Mouse (Mus musculus): ENCODE results near the gene Smco2.

Gene Smco2

DNA sequence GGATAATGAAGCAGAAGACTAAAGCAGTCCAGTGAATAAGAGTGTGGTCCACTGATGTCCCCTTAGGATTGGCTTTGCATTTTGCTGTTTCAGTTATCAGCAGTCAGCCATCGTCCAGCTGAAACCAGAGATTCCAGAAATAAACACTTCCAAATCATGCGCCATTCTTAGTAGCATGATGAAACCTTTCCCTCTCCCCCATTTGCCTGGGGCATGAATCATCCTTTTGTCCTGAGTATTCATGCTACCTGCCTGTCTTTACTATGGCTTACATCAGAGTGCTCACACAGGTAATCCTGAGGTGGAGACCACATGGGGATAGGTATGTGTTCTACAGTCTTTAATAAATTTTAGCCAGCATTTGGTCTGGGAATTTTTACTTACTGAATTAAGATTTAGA lies 49.7 kb downstream of the Smco2 start:
- DNase-seq (ENCODE audit: low spot score in 2 of 2), result no peak

DNA sequence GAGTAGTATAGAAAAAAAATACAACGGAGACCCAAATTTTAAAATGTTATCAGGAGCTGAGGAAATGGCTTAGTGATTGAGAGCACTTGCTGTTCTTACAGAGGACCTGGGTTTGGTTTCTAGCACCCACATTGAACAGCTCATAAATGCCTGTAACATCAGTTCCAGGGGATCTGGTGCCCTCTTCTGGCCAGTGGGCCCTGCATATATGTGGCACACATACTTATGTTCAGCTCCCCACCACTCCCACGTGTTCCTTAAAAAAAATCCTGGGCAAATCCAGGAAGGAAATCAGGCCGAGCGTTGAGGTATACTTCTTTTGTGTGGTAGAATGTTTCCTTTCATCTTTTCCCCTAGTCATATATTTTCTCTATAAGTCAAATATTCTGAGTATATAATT lies 52.0 kb downstream of the Smco2 start:
- no peak for DNase-seq (ENCODE audit: low spot score in 2 of 2)

DNA sequence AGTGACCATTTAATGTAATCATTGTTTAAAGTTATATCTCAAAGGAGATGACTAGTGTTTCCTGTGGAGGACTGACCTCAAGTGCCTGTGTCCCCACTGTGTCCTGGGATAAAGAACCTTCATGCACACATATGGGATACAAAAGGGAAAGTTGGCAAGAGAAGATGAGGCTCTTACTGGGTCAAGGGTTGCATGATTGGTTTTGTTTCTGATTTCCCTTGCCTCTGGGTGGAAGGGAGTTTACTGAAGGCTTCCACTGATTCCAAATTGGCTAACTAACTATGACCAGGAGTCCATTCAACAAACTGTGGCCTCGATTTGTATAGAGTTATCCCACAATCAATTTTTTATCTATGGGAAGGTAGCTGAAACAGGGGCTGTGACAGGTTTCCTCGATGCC lies 53.7 kb downstream of the Smco2 start:
- no peak for DNase-seq (ENCODE audit: low spot score in 2 of 2)

DNA sequence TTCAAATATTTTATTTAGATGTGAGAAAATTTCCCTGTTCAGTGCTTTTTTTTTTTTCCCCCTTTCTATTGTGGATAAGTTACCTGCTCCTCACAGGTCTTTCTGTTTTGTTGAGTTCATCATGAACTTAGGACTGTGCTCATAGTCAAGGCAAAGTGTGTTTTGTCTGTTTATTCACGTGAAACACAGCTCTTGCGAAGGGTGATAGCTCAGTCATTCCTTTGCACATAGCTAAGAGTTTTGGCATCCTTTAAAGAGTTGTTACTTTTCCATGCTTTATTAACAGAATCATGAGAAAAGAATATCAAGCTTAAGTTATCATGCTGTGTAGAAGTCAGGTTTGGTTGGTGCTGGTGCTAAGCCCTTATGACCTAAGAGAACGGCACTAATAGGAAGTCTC lies 54.8 kb downstream of the Smco2 start:
- no peak for DNase-seq (ENCODE audit: low spot score in 2 of 2)

DNA sequence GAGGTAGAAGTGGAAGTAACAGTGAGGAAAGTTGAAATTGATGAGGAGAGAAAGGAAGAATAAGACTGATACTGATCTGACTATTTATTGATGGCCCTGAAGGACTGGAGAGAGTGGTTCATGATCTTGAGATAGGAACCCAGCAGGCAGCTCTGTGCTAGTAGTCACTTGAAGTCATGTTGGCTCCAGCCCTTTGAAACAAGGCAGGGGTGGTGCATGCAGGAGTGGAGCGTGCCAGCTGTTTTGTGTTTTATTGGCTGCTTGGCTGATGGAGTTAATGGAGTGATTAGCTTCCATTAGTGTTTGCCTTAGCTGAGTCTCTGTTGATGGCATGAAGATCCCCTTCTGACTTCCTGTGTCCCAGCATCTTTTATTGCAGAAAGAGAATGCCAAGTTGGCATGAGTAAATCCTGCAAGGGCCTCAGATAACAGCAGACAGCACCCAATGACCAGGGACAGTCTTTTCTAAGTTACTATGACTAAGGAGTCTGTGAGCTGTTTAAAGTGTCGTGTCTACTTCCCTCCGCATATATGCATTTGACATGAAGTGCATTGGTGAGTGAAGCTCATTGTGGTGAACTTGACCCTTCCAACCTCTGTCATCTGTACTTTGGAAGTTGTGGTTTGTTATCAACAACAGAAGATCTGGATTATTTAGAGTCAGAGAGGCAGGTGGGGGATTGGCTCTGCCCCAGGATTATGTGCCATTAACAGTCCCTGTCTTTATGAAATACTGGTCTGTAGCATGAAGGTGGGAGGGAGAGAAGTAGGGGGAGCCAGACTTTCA lies 56.3 kb downstream of the Smco2 start:
- DNase-seq (ENCODE audit: low spot score in 2 of 2), result no peak

DNA sequence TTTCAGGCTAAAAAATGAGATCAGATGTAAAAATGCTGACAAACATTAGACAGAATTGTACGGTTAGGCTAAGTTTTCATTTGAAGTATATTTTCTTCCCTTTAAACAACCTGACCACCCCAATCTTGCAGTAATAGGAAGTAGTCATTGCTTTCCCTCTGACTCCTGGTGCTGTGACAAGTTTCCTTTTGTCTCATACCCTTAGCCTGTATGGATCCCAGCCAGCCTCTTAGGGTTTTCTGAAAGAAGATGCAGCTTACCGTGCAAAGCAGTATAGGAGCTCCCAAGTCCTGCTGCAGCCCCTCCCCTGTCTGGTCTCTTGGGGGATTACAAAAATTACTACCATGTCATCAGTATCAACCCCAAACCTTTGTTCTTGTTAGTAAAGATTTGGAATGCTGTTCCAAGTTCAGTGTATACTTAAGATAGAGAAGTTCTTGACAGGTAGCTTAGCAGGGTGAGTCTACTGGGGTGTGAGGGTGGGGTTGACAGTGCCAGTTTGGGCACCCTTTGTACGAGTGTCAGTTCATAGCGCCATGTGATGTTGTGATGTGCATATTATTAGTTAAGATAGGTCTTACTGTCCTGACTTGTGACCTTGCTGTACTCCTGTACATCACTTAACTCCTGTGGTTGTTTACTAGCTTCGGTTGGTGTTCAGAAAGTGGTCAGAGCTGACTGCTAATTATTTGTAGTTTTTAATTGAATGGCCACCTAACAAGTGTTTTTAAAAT lies 57.3 kb downstream of the Smco2 start:
- no peak for DNase-seq (ENCODE audit: low spot score in 2 of 2)

DNA sequence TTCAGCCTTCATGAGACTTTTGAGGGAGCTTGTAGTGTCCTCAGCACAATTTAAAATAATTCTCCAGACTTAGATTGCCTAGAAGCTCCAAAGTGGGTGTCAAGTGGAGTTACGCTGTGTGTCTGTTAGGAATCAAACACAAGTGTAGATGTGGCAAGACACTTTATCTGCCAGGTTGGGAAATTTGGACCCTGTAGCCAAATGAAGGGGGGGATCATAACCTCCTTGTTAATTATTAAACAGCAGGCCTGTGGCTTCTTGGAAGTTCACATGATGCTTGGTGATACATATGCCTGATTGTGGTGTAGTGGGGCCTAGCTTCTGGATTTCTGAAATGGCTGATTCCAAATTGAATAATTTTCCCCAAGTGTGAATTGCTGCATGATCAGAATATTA lies 57.9 kb downstream of the Smco2 start:
- no peak for DNase-seq (ENCODE audit: low spot score in 2 of 2)

DNA sequence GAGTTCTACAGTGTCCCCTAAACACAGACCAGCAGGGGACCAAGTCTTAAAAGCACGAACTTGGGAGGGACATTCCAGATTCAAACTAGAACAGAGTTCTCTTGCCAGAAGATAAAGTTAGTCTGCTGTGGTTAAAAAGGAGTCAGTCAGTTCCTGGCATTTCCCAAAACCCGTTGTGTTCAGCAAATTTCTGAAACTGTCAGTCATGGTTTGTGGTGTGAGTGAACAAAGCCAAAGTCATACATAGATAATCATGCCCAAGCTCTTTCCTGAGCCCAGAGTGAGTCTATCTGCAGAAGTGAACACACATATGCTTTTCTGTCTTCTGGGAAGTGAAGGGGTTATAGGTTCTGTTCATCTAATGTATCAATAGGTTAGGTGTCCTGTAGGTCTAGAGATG lies 58.9 kb downstream of the Smco2 start:
- no peak for DNase-seq (ENCODE audit: low spot score in 2 of 2)

DNA sequence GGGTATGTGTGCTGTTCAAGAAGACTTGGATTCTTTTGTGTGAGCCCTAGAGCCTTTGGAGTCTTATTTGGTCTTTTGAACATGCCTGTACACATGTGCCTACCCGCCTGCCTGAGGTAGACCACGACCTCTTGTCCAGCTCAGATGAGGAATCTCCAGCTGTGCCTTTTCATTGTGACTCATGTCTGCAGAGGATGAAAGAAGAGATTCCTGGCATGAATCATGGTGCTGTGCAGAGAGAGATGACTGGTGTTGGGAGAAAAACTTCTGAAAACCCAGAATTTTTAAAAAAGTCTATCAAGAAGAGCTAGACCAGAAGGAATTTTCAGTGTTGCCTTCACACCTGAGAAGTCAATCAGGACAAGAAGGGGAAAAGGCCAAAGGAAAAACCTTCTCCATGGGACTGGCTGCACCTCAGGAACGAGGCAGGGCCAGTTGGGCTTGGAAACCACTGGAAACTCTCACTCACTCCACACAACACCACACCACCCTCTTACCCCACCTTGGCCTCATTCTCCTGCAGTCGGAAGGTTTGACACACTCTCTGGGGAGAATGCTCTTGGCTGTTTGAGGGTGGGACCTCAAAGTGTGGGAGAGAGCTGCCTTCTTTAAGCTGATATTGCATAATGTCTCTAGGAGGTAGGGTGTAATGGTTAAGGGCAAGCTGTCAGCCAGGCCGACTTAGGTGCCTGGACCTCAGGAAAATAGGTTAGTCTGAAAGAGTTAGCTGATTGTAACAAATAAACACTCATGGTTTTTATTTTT lies 60.0 kb downstream of the Smco2 start:
- DNase-seq (ENCODE audit: low spot score in 2 of 2), result no peak

DNA sequence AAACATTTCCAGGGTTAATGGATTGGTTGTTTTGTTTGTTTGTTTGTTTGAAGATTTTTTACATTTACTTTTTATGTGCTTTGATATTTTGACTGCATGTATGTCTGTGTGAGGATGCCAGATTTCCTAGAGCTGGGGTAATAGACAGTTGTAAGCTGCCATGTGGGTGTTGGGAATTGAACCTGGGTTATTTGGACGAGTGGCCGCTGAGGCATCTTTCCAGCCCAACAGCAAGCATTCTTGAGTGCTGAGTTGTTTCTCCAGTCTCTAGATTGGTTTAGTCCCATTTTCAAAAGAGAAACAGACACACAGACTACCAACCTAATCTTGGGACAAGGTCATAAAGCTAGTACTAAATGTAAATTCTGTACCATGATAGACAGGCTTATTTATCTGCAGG lies 60.9 kb downstream of the Smco2 start:
- no peak for DNase-seq (ENCODE audit: low spot score in 2 of 2)

DNA sequence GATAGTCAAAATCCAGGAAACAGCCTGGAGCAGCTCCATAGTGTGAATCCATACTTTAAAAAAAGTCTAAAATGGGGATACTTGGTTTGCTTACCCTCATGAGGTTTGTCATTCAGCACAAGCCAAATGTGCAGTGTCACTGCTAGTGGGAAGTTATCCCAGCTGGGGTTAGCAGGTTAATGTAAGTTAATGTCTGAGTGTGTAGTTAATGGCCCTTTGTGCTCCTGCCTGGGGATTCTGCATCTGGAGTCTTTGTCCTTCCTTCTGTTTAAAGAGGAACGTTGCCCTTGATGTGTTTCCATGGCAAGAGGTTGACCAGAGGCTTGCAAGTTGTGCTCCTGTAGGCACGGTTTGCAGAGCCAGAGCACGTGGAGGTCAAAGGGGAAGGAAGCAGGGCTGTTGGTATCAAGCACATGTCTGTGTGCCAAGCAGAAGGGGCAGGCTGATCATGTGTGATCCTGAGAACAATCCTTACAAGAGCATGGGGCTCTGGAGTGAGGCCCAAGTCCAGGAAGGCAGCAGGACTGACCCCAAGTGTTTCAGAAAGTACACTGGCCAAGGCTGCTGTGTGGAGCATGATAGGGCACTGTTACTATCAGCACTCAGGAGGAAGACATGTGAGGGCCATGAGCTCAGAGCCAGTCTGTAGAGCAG lies 63.1 kb downstream of the Smco2 start:
- no peak for DNase-seq (ENCODE audit: low spot score in 2 of 2)

DNA sequence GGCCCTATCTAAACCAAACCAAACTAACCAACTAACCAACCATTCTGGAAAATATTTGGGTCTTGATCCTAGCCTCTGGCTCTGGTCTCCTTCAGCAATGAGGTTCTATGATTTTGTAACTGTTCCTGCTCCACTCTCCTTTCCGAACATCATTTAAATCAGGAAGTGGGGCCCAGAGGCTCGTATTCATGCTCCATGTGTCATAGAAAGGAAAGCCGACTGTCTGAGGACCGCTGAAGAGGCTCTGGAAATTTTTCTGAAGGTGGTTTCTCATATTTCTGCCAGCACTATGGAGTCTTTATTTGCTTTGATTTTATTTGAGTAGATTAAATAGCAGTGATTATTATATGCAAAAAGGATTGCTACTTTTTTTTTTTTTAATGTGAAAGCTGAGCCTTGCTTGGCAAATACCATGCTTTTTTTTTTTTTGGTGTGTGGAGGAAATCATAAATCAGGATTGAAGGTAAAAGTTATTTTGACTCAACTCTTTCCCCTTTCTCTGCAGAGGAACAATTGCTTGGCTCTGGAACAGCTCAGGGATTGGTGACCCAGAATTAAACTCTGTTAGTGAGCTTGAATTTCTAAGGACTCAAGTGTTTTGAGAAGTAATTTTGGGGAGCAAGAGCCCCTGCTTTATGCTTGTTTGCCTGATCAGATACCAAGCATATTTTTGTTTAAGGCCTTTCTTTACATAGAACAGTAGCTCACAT lies 63.7 kb downstream of the Smco2 start:
- DNase-seq (ENCODE audit: low spot score in 2 of 2), result no peak

DNA sequence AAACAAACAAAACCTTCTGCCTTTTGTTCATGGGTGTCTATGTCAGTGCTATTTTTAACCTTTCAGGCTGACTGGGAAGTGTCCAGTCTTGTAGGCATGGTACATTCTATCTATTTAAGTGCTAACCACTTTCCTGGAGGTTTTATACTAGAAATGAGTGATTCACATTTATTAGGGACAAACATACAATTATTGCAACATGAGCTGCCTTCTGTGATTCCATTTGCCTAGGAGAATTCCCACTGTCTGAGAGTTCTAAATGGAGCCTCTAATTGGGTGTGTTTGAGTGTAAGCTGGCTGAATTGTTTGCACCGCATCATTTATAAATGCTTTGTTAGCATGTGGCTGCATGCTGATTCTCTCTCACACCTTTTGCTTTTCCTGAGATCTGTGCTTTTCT lies 65.9 kb downstream of the Smco2 start:
- no peak for DNase-seq (ENCODE audit: low spot score in 2 of 2)

DNA sequence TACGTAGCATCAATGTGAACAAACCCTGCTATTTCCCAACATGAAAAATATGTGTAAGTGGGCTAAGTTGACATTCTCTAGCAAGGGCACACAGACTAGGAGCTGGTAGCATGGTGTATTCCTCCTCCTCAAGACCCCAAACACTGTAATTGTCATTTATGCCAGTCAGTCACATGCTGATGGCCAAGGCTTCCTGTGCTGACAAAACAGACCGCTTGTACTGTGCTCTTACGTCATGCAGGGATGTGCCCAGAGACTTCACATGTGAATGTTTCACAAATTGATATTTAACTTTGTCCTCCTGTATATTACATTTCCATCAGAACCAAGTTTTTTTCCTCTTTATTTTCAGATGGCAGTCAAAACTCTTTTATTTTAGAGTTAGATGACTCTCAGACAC lies 67.5 kb downstream of the Smco2 start:
- no peak for DNase-seq (ENCODE audit: low spot score in 2 of 2)

DNA sequence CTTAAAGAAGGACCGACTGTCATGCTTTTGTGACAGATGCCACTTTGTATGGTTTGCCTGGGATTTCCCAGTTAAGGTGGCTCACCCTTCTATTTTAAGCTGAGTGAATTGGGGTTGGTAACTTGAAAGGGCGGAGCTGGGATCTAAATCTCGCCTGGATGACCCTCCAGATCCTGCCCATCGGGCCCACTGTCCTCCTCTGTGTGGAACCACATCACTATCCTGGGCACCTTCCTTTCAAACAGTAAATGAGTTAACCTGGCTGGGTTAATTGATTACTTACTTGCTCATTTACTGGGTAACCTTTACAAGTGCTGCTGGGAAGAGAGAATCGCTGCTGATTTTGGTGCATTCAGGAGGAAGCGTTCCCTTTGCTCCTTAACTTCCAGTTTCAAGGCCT lies 68.4 kb downstream of the Smco2 start:
- DNase-seq (ENCODE audit: low spot score in 2 of 2), result no peak
